Comparison of ENCODE assay signal across 10 mouse cellular contexts in genomic region chr14:32628584-32628983, GRCm38 (mm10). TPM values are rescaled to one million over a fixed set of nuclear protein-coding genes. Genes with fewer than 3 reads are reported as not detected.
DNase-seq lines count a peak whose midpoint lies in the region; ATAC-seq and TF ChIP-seq lines count a peak whose summit lies in the region.
"Had no signal": no experiment of that assay in that cellular context is flagged by ENCODE, and none has a peak within 500 bp of the region (broad histone marks: within the 10 kb centered on the region; RNA-seq: fewer than 3 reads in every experiment).

No protein-coding gene starts in this region.

- 46% methylated on average over 10 of the region's 10 CpGs for WGBS in lung, postnatal 0 days
- 24% methylated on average over 10 of the region's 10 CpGs for WGBS in heart, embryonic 13.5 days
- 36% methylated on average over 10 of the region's 10 CpGs for WGBS in stomach, postnatal 0 days

- no peak for TF ChIP-seq EP300 in lung, postnatal 0 days (IDR thresholded peaks at IDR 0.05)
- no peak for TF ChIP-seq EP300 in stomach, postnatal 0 days (optimal IDR thresholded peaks at IDR 0.05)

- H3K4me2 ChIP-seq in lung, postnatal 0 days (replicated peaks; ENCODE audit: low read depth, low read length), result no peak overlapping the region
- H3K4me2 ChIP-seq in heart, embryonic 13.5 days, result peak overlapping the region; percentile 60
- no peak overlapping the region for H3K4me2 ChIP-seq in stomach, postnatal 0 days (replicated peaks; ENCODE audit: low read depth)

- no peak overlapping the region for H3K9ac ChIP-seq in lung, postnatal 0 days (replicated peaks; ENCODE audit: low read depth)
- peak overlapping the region; percentile 47; the same call in 1 of the 2 replicates for H3K9ac ChIP-seq in heart, embryonic 13.5 days
- no peak overlapping the region for H3K9ac ChIP-seq in stomach, postnatal 0 days (ENCODE audit: low read length)

- TF ChIP-seq CTCF in lung, postnatal 0 days (IDR thresholded peaks at IDR 0.05), result peak; percentile 45
- TF ChIP-seq CTCF in stomach, postnatal 0 days (IDR thresholded peaks at IDR 0.05; ENCODE audit: low read depth), result peak; percentile 49

- H3K36me3 ChIP-seq in lung, postnatal 0 days (ENCODE audit: insufficient read depth, low read length), result no peaks in the 10 kb centered on the region
- no peaks in the 10 kb centered on the region for H3K36me3 ChIP-seq in heart, embryonic 13.5 days
- no peaks in the 10 kb centered on the region for H3K36me3 ChIP-seq in stomach, postnatal 0 days (ENCODE audit: control insufficient read depth, insufficient read depth, low read length)

- no peak overlapping the region for H3K4me3 ChIP-seq in lung, postnatal 0 days (ENCODE audit: low read depth, low read length)
- 0 out of 2 replicates have a peak overlapping the region, but pooled peaks have one; percentile 16 for H3K4me3 ChIP-seq in heart, embryonic 13.5 days
- no peak overlapping the region for H3K4me3 ChIP-seq in stomach, postnatal 0 days (ENCODE audit: low read depth, low read length)

- no peaks in the 10 kb centered on the region for H3K4me1 ChIP-seq in lung, postnatal 0 days (ENCODE audit: insufficient read depth, low read depth, low read length)
- peaks cover 5% of the 10 kb centered on the region; the same call in 1 of the 2 replicates for H3K4me1 ChIP-seq in heart, embryonic 13.5 days
- H3K4me1 ChIP-seq in stomach, postnatal 0 days (replicated peaks; ENCODE audit: control insufficient read depth, insufficient read depth), result no peaks in the 10 kb centered on the region

- ATAC-seq in lung, postnatal 0 days, result no peak
- no peak; the same call in 1 of the 2 replicates for ATAC-seq in heart, embryonic 13.5 days (ENCODE audit: extremely low read depth, insufficient number of reproducible peaks, low FRiP score, low TSS enrichment)
- ATAC-seq in stomach, postnatal 0 days (ENCODE audit: low FRiP score, low TSS enrichment), result no peak

- no peak overlapping the region for H3K27ac ChIP-seq in lung, postnatal 0 days (ENCODE audit: low read length)
- no peak overlapping the region for H3K27ac ChIP-seq in heart, embryonic 13.5 days (replicated peaks)
- no peak overlapping the region for H3K27ac ChIP-seq in stomach, postnatal 0 days (replicated peaks)

- H3K27me3 ChIP-seq in lung, postnatal 0 days (replicated peaks; ENCODE audit: insufficient read depth, low read length), result no peaks in the 10 kb centered on the region
- H3K27me3 ChIP-seq in heart, embryonic 13.5 days (replicated peaks), result peaks cover 16% of the 10 kb centered on the region; the same call in 1 of the 2 replicates
- H3K27me3 ChIP-seq in stomach, postnatal 0 days (ENCODE audit: control insufficient read depth, insufficient read depth, low read length), result no peaks in the 10 kb centered on the region

- no peaks in the 10 kb centered on the region for H3K9me3 ChIP-seq in lung, postnatal 0 days (ENCODE audit: low read length)
- no peaks in the 10 kb centered on the region for H3K9me3 ChIP-seq in heart, embryonic 13.5 days
- no peaks in the 10 kb centered on the region for H3K9me3 ChIP-seq in stomach, postnatal 0 days (ENCODE audit: control insufficient read depth, low read length)

- DNase-seq in heart, adult 11 months, result peak; percentile 87
- DNase-seq in heart, adult 8-10 months (ENCODE audit: low spot score), result no peak
- DNase-seq in lung, postnatal 0 days (ENCODE audit: low spot score), result no peak
- no peak for DNase-seq in lung, postnatal 14 days
- DNase-seq in stomach, postnatal 0 days (ENCODE audit: low spot score), result no peak
- no peak for DNase-seq in neural tube, embryonic 10.5 days (ENCODE audit: extremely low spot score, low spot score)
- no peak for DNase-seq in cerebellum, adult 9-11 months
- DNase-seq: right cerebral cortex, postnatal 25 days had no signal

RNA-seq across cellular contexts. Expression of gene Prrxl1, which starts 29.4 kb away (rescaled TPM):
- total RNA-seq in heart, adult 8-10 months (2022), result not detected
- polyA plus RNA-seq in lung, postnatal 0 days (2015; fragmentation: Nextera tagmentation; extraction: Ambion mirVana), result 0.19 and 0.25 TPM in 2 replicates
- 0.08 and 0.11 TPM in 2 replicates for polyA plus RNA-seq in heart, embryonic 13.5 days (2015; fragmentation: Nextera tagmentation; extraction: Ambion mirVana)
- polyA plus RNA-seq in stomach, postnatal 0 days (2015; fragmentation: Nextera tagmentation; extraction: Ambion mirVana), result 0.10 and 0.11 TPM in 2 replicates
- total RNA-seq: MEL had no signal

RNA-seq across cellular contexts. Expression of gene 3425401B19Rik, which starts 56.5 kb away (rescaled TPM):
- 100 to 1,000 TPM; 124 to 148 (median 138) TPM for total RNA-seq in heart, adult 8-10 months (2022)
- 0.11 and 0.15 TPM in 2 replicates for polyA plus RNA-seq in lung, postnatal 0 days (2015; fragmentation: Nextera tagmentation; extraction: Ambion mirVana)
- 8.5 and 10.6 TPM in 2 replicates for polyA plus RNA-seq in heart, embryonic 13.5 days (2015; fragmentation: Nextera tagmentation; extraction: Ambion mirVana)
- polyA plus RNA-seq in stomach, postnatal 0 days (2015; fragmentation: Nextera tagmentation; extraction: Ambion mirVana), result 0.02 TPM in 1 of 2 replicates, not detected in the other
- total RNA-seq: MEL had no signal
